Mouse (Mus musculus): ENCODE measurements around the gene Hoxa1. TPM values are rescaled to one million over a fixed set of nuclear protein-coding genes. Genes with fewer than 3 reads are reported as not detected.

The Hoxa1 gene
- polyA plus RNA-seq, 1 experiment from 2014 or later = 0.31 TPM

DNA sequence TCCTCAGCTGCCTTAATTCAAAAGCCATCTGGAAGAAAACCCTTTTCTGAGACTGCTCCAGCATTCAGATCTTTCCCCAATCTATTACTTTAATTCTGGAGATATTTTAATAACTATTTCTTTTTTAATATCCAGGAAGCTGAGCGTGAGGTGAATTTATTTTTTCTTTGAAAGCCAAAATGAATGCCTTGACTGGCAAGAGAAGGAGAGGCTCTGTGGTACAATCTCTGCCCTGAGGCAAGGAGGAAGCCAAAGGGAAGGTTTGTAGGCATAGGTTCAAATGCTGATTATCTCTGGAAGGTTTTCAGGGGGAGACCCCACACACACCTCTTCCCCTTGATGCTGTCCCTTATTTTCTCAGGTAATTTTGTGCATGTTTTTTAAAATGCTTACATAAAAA, 9.1 kb upstream of the Hoxa1 start:
- Histone ChIP-seq H3K27me3 (peaks cover 95% of the 10 kb centered on the region), H3K27ac (no peak overlapping the region), H3K4me3 (replicated peaks) (no peak overlapping the region), H3K9me3 (no peaks in the 10 kb centered on the region), H3K4me1 (peaks cover under 1% of the 10 kb centered on the region; the same call in 1 of the 2 replicates), H3K9ac (no peak overlapping the region), H3K36me3 (replicated peaks) (no peaks in the 10 kb centered on the region), H3K4me2 (no peak overlapping the region)
- no peak for ATAC-seq (ENCODE audit: low FRiP score)
- 18% methylated on average over 1 of the region's 1 CpGs for WGBS

- WGBS = 1% methylated on average over 4 of the region's 4 CpGs
- Histone ChIP-seq H3K9ac (no peak overlapping the region), H3K4me2 (no peak overlapping the region), H3K36me3 (replicated peaks) (no peaks in the 10 kb centered on the region), H3K4me3 (replicated peaks) (no peak overlapping the region), H3K4me1 (no peaks in the 10 kb centered on the region; the same call in 1 of the 2 replicates), H3K27me3 (peaks cover 95% of the 10 kb centered on the region), H3K27ac (no peak overlapping the region), H3K9me3 (no peaks in the 10 kb centered on the region)
- ATAC-seq (ENCODE audit: low FRiP score) = no peak
Observed at GRCm38 (mm10) chr6:52166431-52167077, 8.4 kb upstream of the Hoxa1 start.

DNA sequence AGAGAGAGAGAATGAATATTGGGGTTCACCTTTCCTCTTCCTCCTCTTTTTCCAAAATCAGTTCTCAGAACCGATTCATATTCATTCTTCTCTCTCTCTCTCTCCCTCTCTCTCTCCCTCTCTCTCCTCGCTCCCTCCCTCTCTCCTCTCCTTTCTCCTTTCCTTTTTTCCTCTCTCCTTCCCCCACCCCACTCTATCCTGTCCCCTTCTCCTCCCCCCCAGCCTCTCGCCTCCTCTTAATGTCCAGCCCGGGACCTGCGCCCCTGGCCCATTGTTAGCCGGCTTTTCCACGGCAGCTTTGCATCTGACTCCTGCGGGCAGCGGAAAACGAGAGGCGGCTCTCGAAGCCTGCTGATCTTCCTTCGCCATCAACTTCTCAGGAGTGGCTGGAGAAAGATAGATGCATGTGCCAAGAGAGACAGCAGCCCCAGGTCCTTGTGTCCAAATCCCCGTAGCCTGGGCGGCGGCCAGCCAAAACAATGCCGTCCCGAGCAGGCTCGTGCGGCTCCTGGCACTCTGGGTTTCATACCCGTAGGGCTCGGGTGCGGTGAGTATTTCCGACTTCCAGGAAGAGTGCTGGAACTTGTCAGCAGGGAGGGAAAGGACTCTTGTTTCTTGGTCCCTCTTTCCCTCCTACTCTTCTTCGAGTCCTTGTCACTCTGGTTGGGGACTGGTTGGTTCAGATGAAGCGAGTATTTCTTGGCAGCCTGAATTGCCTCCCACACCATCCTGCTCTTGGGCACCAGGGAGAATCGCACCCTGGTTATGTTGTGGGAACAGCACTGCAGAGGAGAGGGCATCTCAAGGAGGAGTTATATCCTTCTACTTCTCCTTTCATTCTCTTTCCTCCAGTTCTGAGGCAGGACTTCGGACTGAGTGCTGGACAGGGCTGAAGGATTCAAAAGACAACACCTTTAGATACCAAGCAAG, 7.6 kb upstream of the Hoxa1 start:
- H3K4me3 ChIP-seq (replicated peaks) = no peak overlapping the region
- ATAC-seq (ENCODE audit: low FRiP score) = no peak
- no peaks in the 10 kb centered on the region for H3K9me3 ChIP-seq
- no peak overlapping the region for H3K27ac ChIP-seq
- no peak overlapping the region for H3K9ac ChIP-seq
- no peaks in the 10 kb centered on the region for H3K36me3 ChIP-seq (replicated peaks)
- WGBS = under 1% methylated on average over 28 of the region's 28 CpGs
- no peaks in the 10 kb centered on the region; the same call in 1 of the 2 replicates for H3K4me1 ChIP-seq
- H3K4me2 ChIP-seq = no peak overlapping the region
- peaks cover 94% of the 10 kb centered on the region for H3K27me3 ChIP-seq

DNA sequence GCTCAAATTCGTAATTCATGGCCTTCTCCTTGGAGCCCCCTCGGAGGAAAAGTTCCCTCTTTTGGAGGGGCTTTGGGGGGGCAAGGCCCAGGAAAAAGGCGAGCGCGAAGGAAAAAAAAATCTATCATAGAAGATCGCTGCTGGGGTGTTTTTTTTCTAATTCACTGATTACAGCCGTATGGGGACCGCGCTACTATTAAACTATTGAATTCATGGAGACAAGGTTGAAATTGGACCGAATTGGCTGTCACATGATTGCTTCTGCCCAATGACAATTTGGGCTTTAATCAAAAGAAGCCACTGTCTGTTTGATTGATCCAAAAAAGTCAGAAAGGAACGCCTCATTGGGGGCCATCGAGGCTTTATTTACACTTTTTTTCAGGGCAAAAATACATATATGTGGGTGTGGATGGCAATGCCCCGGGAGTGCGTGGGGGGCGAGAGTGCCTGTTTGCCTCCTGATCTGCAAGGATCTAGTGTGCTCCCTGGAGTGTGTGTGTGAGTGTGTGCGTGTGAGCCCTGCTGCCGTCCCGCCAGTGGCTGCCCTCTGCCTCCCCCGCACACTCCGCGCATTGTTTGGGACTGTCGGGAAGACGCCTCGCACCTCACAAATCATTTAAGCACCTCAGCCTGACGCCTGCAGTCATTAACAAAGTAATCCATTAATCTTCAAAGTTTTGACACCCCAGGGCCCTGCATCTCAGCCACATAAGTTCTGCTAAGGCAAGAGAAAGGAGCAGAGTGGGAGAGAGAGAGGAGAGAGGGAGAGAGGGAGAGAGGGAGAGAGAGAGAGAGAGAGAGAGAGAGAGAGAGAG, 6.7 kb upstream of the Hoxa1 start, which contains the start of gene Hoxa2:
Hoxa2 (minus strand) TSS at position 206 of the 815 bp plus-strand sequence.
- H3K27me3 ChIP-seq = peaks cover 94% of the 10 kb centered on the region

DNA sequence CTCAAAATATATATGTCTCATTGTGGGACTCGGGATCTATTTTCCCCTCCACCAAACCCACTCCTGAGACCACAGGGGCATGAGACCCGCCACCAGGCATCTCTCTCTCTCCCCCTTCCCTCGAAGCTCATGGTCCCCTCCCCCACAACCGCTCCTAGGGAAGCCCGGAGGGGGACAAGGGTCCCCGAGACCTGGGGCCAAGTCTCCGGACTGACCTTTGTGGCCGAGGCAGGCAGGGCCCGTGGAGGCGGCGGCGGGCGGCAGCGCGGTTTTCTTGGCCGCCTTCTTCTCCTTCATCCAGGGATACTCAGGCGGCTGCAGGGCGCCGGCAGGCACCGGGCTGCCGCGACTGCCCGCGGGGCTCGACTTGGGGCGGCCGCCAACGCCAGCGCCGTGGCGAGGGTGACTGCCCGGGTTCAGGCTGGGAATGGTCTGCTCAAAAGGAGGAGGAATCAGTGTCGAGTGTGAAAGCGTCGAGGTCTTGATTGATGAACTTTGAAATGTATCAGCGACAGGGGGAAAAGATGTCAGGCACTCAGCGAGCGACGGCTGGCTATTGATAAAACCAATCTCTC, 6.0 kb upstream of the Hoxa1 start:
- Histone ChIP-seq H3K9ac (no peak overlapping the region), H3K36me3 (replicated peaks) (no peaks in the 10 kb centered on the region), H3K4me1 (peaks cover 3% of the 10 kb centered on the region), H3K4me2 (no peak overlapping the region), H3K9me3 (no peaks in the 10 kb centered on the region), H3K4me3 (replicated peaks) (no peak overlapping the region), H3K27me3 (peaks cover 95% of the 10 kb centered on the region), H3K27ac (no peak overlapping the region)
- no peak for ATAC-seq (ENCODE audit: low FRiP score)
- whole genome bisulfite sequencing = under 1% methylated on average over 39 of the region's 39 CpGs

More for the DNA sequence above, 6.7 kb upstream of the Hoxa1 start, which contains the start of gene Hoxa2:
- no peaks in the 10 kb centered on the region; the same call in 1 of the 2 replicates for H3K4me1 ChIP-seq
- no peaks in the 10 kb centered on the region for H3K36me3 ChIP-seq (replicated peaks)
- under 1% methylated on average over 25 of the region's 25 CpGs for WGBS
- H3K9ac ChIP-seq = no peak within 1 kb of the TSS
- no peak within 1 kb of the TSS for H3K4me2 ChIP-seq
- no peaks in the 10 kb centered on the region for H3K9me3 ChIP-seq
- no peak within 1 kb of the TSS for H3K27ac ChIP-seq
- no peak within 1 kb of the TSS for H3K4me3 ChIP-seq (replicated peaks)
- ATAC-seq (ENCODE audit: low FRiP score) = no peak

DNA sequence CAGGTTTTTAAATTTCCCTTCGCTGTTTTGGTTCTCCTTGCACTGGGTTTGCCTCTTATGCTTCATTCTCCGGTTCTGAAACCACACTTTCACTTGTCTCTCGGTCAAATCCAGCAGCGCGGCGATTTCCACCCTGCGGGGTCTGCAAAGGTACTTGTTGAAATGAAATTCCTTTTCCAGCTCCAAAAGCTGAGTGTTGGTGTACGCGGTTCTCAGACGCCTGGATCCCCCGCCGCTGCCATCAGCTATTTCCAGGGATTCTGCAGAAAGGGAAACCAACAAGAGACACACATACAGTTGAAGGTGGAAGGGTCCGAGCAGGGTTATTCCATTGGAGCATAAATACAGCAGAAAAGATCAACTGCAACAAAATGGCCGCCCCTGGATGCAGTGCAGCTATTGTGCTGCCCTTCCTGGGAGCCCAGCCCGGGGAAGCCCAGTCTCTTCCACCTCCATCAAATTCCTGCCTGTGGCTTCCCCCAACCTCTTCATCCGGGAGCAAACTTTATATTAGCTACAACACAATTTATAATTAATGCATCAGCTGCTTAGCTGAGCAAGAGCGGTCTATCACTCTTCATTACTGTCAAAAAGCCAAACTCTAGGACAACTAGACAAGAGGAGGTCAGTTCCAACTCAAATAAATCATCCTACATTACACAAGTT, 5.4 kb upstream of the Hoxa1 start:
- Histone ChIP-seq H3K27me3 (peaks cover 97% of the 10 kb centered on the region), H3K4me1 (peaks cover 9% of the 10 kb centered on the region), H3K4me3 (replicated peaks) (no peak overlapping the region), H3K9ac (no peak overlapping the region), H3K4me2 (no peak overlapping the region), H3K27ac (no peak overlapping the region), H3K36me3 (replicated peaks) (no peaks in the 10 kb centered on the region), H3K9me3 (no peaks in the 10 kb centered on the region)
- WGBS = under 1% methylated on average over 17 of the region's 17 CpGs
- no peak for ATAC-seq (ENCODE audit: low FRiP score)

DNA sequence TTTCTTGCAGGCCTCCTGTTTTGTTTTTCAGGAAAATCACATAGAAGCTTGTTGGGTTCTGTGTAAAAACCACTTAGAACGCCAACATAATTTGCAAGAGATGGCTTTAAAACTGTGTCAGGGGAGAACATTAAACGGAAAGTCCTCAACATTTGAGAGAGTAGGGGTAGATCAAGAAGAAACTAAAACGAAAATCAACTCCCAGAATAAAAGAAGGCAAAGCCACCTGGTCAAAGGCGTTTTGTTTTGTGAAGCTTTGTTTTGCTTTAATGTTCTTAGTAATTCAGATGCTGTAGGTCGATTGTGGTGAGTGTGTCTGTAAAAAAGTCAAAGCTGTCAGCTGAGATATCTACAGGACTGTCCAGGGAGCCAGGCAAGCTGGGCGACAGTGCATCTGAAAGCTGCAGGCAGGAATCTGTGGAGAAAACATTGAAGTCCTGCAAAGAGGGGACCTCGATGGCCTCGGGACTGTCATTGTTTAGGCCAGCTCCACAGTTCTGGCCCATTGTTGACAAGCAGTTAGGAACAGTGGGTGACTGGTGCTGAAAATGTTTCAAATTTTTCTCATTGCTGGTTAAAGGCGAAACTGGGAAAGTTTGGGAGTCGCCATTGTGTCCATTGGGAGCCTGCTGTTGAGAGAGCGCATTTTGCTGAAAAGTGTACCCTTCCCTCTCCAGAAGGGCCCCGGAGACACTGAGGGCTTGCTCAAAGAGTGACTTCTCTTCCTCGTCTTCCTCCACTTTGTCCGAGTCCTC, 4.7 kb upstream of the Hoxa1 start:
- Histone ChIP-seq H3K4me1 (peaks cover 16% of the 10 kb centered on the region), H3K9ac (no peak overlapping the region), H3K4me3 (replicated peaks) (no peak overlapping the region), H3K4me2 (no peak overlapping the region), H3K27ac (no peak overlapping the region), H3K27me3 (peaks cover 97% of the 10 kb centered on the region), H3K36me3 (replicated peaks) (no peaks in the 10 kb centered on the region), H3K9me3 (no peaks in the 10 kb centered on the region)
- no peak for ATAC-seq (ENCODE audit: low FRiP score)
- under 1% methylated on average over 14 of the region's 14 CpGs for WGBS

- no peaks in the 10 kb centered on the region for H3K36me3 ChIP-seq (replicated peaks)
- no peak overlapping the region for H3K4me2 ChIP-seq
- H3K27me3 ChIP-seq = peaks cover 97% of the 10 kb centered on the region
- no peak overlapping the region for H3K27ac ChIP-seq
- H3K4me3 ChIP-seq (replicated peaks) = no peak overlapping the region
- 4% methylated on average over 1 of the region's 1 CpGs for WGBS
- H3K4me1 ChIP-seq = peaks cover 16% of the 10 kb centered on the region
- H3K9me3 ChIP-seq = no peaks in the 10 kb centered on the region
- no peak for ATAC-seq (ENCODE audit: low FRiP score)
- no peak overlapping the region for H3K9ac ChIP-seq
Observed at GRCm38 (mm10) chr6:52162093-52162380, 3.9 kb upstream of the Hoxa1 start.

DNA sequence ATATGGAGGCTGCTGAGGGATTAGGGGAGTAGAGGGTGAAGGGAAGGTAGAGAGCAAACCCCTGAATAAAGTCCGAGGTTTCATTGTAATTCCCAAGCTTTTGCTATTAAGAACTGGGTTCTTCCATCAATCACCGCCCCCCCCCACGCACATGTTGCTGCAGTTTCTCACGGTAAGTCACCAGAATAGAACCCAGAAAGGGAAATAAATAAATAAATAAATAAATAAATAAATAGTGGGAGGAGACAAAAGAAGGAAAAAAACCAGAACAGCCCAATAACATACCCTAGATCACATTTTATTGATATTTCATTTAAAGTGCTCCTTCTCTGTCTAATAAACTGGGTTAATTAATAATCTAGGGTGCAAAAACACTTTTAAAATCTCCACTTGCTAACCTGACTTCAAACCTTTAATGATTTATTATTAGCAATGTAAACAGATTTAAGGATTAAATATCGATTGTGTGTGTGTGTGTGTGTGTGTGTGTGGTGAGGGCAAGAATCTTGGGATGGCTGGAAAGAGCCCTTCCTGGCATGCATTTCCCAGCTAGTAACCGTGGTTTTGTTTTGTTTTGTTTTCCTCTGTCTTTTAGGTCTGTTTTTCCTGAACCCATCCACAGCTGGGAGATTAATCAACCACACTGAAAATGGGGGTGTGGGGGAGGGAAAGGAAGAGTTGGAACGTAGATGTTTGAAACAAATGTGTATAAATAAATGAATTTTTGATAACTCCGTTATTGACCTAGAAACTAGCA, 3.4 kb upstream of the Hoxa1 start:
- H3K9me3 ChIP-seq = no peaks in the 10 kb centered on the region
- peaks cover 16% of the 10 kb centered on the region for H3K4me1 ChIP-seq
- H3K4me2 ChIP-seq = no peak overlapping the region
- peaks cover 97% of the 10 kb centered on the region for H3K27me3 ChIP-seq
- H3K27ac ChIP-seq = no peak overlapping the region
- H3K9ac ChIP-seq = no peak overlapping the region
- H3K4me3 ChIP-seq (replicated peaks) = no peak overlapping the region
- no peaks in the 10 kb centered on the region for H3K36me3 ChIP-seq (replicated peaks)
- 0% methylated on average over 8 of the region's 8 CpGs for WGBS
- no peak for ATAC-seq (ENCODE audit: low FRiP score)

- Histone ChIP-seq H3K4me3 (replicated peaks) (no peak overlapping the region), H3K27ac (no peak overlapping the region), H3K9ac (no peak overlapping the region), H3K9me3 (no peaks in the 10 kb centered on the region), H3K4me2 (no peak overlapping the region), H3K4me1 (peaks cover 16% of the 10 kb centered on the region), H3K36me3 (replicated peaks) (no peaks in the 10 kb centered on the region), H3K27me3 (peaks cover 97% of the 10 kb centered on the region)
- WGBS = under 1% methylated on average over 30 of the region's 30 CpGs
- ATAC-seq (ENCODE audit: low FRiP score) = no peak
Observed at GRCm38 (mm10) chr6:52160511-52161335, 2.6 kb upstream of the Hoxa1 start.

Data from forebrain, embryonic 12.5 days (tissue).